Mouse (Mus musculus) megakaryocyte, embryonic 14.5 days (primary cell): ENCODE measurements around the gene Sdsl.

Source experiments
- FLI1 ChIP-seq: IDR thresholded peaks from 2 replicates; pipeline ENCODE4 v1.6.1; 2012; ENCODE audit warnings: low read length, inconsistent platforms, mixed read lengths
- GATA1 ChIP-seq: IDR thresholded peaks from 3 replicates; pipeline ENCODE4 v1.6.1; 2012; ENCODE audit warnings: mixed read lengths, low read length, inconsistent platforms, borderline replicate concordance

DNA sequence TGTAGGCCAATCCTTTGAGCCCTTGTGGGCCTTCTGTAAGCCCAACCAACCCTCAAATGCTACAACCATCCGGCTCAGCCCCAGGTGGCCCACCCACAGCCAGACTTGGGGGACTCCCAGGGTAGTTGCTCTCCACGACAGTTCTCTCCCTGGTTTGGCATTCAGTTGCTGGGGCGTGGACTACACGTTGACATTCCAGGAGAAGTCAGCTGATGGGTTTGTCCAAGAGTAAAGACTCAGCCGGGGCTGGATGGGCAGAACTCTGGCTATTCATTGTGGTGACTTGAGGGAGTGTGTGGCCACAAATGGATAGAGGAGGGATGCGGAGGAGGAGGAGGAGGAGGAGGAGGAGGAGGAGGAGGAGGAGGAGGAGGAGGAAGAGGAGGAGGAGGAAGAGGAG is 43.6 kb downstream of the Sdsl start:
- TF ChIP-seq GATA1 (no peak), FLI1 (no peak)
